Mouse (Mus musculus): Measurements from ENCODE around the gene Nhlrc4. TPM values are rescaled to one million over a fixed set of nuclear protein-coding genes. Genes with fewer than 3 reads are reported as not detected.

The Nhlrc4 gene
- polyA plus RNA-seq, 1 experiment from 2014 or later, result not detected

DNA sequence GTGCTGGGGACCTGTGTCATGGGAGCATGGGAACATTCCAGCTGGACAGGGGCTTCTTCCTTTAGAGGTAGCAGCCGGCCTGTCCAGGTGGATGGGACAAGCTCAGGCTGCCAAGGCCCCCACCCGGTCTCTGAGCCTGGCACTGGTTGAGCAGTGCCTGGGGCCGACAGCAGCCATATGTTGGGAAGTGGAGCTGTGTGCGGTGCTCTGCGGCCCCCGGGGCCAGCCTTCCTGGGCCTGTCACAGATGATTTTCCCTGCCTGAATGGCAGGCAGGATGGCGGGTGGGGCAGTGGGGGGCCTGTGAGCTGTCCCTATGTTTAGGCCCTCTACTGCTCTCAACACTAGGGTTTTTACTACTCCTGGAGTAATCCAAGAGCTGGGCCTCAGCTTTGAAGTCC, 11.4 kb upstream of the Nhlrc4 start:
- H3K27me3 ChIP-seq, result peaks cover 28% of the 10 kb centered on the region
- no peaks in the 10 kb centered on the region for H3K9me3 ChIP-seq (replicated peaks)
- no peak overlapping the region for H3K27ac ChIP-seq
- no peak overlapping the region for H3K4me2 ChIP-seq (replicated peaks)
- no peak for ATAC-seq (ENCODE audit: low FRiP score)
- H3K4me1 ChIP-seq, result peaks cover 14% of the 10 kb centered on the region
- 69% methylated on average over 7 of the region's 7 CpGs for WGBS
- no peak overlapping the region for H3K9ac ChIP-seq
- H3K36me3 ChIP-seq, result peaks cover 33% of the 10 kb centered on the region
- H3K4me3 ChIP-seq, result no peak overlapping the region

DNA sequence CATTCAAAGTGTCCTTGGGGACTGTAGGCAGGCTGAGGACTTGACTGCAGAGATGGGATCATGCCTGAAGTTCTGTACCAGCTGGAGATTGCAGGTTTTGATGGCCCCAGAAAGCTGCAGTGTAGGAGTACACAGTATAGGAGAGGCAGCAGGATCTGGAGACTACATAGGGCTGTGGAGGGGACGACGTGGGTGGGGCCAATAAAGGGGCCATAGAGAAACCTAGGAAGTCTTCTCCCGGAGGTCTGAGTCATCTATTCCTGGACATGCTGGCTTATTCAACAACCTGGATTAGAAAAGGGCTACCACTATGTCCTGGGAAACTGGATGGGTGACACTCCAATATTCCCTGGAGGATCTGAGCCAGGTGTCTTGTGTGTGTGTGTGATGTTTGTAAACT, 11.0 kb upstream of the Nhlrc4 start:
- H3K36me3 ChIP-seq, result peaks cover 30% of the 10 kb centered on the region
- peaks cover 33% of the 10 kb centered on the region for H3K27me3 ChIP-seq
- no peak for ATAC-seq (ENCODE audit: low FRiP score)
- H3K4me3 ChIP-seq, result no peak overlapping the region
- 67% methylated on average over 3 of the region's 3 CpGs for WGBS
- peaks cover 16% of the 10 kb centered on the region for H3K4me1 ChIP-seq
- H3K4me2 ChIP-seq (replicated peaks), result no peak overlapping the region
- no peak overlapping the region for H3K9ac ChIP-seq
- no peaks in the 10 kb centered on the region for H3K9me3 ChIP-seq (replicated peaks)
- H3K27ac ChIP-seq, result no peak overlapping the region

GRCm38 (mm10) chr17:25954671-25955070, 9.9 kb upstream of the Nhlrc4 start:
- Histone ChIP-seq H3K4me3 (no peak overlapping the region), H3K4me2 (replicated peaks) (no peak overlapping the region), H3K4me1 (peaks cover 16% of the 10 kb centered on the region), H3K27me3 (peaks cover 43% of the 10 kb centered on the region), H3K27ac (no peak overlapping the region), H3K9me3 (replicated peaks) (no peaks in the 10 kb centered on the region), H3K36me3 (peaks cover 19% of the 10 kb centered on the region), H3K9ac (no peak overlapping the region)
- 75% methylated on average over 1 of the region's 2 CpGs for WGBS
- no peak for ATAC-seq (ENCODE audit: low FRiP score)

- H3K4me2 ChIP-seq (replicated peaks), result no peak overlapping the region
- no peak for ATAC-seq (ENCODE audit: low FRiP score)
- H3K9me3 ChIP-seq (replicated peaks), result no peaks in the 10 kb centered on the region
- WGBS, result 88% methylated on average over 5 of the region's 5 CpGs
- no peak overlapping the region for H3K4me3 ChIP-seq
- peaks cover 48% of the 10 kb centered on the region for H3K27me3 ChIP-seq
- peaks cover 5% of the 10 kb centered on the region; the same call in 1 of the 2 replicates for H3K36me3 ChIP-seq
- H3K9ac ChIP-seq, result no peak overlapping the region
- no peak overlapping the region for H3K27ac ChIP-seq
- H3K4me1 ChIP-seq, result peaks cover 16% of the 10 kb centered on the region
These were observed 8.4 kb upstream of the Nhlrc4 start for GRCm38 (mm10) chr17:25953161-25953560.

DNA sequence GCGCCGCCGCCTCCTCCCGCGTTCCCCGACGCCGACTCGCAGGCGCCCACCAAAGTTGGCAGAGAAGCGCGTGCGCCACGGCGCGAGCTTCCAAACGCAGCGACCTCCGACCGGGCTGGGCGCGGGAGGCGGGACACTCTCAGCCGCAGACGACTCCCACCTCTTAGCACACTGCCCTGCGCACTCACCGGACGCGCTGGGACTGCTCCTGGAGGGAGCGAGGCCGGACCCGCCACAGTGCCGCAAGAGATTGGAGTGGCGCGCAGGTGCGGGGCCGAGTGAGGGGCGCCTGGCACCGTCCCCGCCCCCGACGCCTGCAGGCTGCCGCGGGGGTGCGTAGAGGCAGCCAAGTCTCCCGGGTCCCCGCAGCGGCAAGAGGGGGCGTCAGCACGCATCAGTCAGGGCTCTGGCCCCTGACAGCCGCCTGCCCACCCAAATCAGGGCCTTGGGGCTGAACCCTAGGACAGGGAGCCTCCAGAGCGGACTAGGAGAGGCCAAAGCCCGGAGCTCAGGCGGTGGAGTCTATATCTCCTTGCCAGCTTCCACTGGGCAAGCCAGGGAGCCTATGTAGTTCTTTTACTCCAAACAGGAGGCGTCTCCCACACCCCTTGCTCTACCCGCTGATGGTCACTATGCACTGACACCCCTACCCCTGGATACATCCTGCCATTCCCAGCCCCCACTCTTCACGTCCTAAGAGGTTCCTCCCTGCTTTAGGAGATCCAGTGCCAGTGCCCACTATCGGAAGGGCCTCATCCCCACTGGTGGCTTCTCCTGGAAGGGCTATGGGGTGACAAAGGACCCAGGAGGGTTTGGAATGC, 7.3 kb upstream of the Nhlrc4 start, which contains the start of gene A930017K11Rik:
Gene A930017K11Rik (minus strand): TSS at position 763 of the 821 bp plus-strand sequence.
- no peak for ATAC-seq (ENCODE audit: low FRiP score)
- Histone ChIP-seq H3K4me2 (replicated peaks) (peak within 1 kb of the TSS; percentile 57), H3K27me3 (peaks cover 49% of the 10 kb centered on the region), H3K9me3 (replicated peaks) (no peaks in the 10 kb centered on the region), H3K9ac (peak within 1 kb of the TSS; percentile 38; the same call in 1 of the 2 replicates), H3K4me1 (peaks cover 16% of the 10 kb centered on the region), H3K36me3 (no peaks in the 10 kb centered on the region), H3K4me3 (peak within 1 kb of the TSS; percentile 36), H3K27ac (no peak within 1 kb of the TSS)
- WGBS, result 1% methylated on average over 58 of the region's 58 CpGs

DNA sequence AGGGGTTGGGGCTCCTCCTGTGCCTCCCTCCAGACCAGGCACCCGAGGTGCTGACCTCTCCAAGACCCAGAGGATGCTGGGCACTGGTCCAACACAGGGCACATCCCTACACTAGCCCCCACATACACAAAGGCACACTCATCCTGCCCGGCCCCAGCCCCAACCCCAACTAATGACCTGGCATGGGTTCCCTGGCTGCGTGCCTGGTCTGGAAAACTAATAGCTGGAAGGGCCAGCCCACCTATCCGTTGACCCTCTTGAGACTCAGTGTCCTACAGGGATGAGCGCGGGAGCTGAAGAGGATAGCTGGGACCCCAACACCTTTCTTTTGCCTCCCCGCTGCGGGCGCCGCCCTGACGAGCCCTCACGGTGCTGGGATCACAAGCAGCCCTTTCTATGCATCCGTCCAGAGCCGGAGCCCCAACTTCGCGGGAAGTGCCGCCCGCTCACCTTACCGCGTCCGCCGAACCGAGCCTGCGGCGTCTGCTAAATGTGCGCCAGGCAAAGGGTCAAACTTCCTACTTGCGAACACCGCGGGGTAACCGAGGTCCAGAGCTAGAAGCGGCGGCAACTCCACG, 6.6 kb upstream of the Nhlrc4 start:
- Histone ChIP-seq H3K4me1 (peaks cover 16% of the 10 kb centered on the region), H3K9ac (peak overlapping the region; percentile 38; the same call in 1 of the 2 replicates), H3K27me3 (peaks cover 49% of the 10 kb centered on the region), H3K4me3 (peak overlapping the region; percentile 36), H3K4me2 (replicated peaks) (peak overlapping the region; percentile 57), H3K9me3 (replicated peaks) (no peaks in the 10 kb centered on the region), H3K36me3 (no peaks in the 10 kb centered on the region), H3K27ac (no peak overlapping the region)
- ATAC-seq (ENCODE audit: low FRiP score), result no peak
- under 1% methylated on average over 33 of the region's 33 CpGs for WGBS

- H3K4me2 ChIP-seq (replicated peaks), result no peak overlapping the region
- no peak for ATAC-seq (ENCODE audit: low FRiP score)
These were observed 5.9 kb upstream of the Nhlrc4 start for GRCm38 (mm10) chr17:25950706-25951105.

DNA sequence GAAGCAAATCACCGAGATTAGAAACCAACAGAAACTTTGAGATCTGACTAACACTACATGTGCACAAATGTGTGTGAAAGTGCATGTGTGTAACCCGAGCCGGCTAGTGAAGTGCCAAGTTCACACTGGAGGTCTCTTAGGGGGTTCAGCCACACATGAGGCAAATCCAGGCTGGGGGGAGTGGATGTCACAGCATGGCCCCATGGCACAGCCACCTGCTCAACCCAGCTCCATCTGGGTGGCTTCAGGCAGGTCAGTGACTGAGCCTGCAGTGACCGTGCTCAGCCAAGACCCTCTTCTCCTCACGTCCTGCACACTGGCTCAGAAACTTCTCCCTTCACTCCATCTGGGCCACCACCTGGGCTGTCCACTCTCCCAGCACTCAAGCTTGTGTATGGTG, 5.2 kb upstream of the Nhlrc4 start:
- H3K4me2 ChIP-seq (replicated peaks), result no peak overlapping the region
- H3K9me3 ChIP-seq (replicated peaks), result no peaks in the 10 kb centered on the region
- WGBS, result 73% methylated on average over 5 of the region's 5 CpGs
- no peak overlapping the region for H3K27ac ChIP-seq
- ATAC-seq (ENCODE audit: low FRiP score), result no peak
- no peaks in the 10 kb centered on the region for H3K36me3 ChIP-seq
- no peak overlapping the region for H3K9ac ChIP-seq
- no peak overlapping the region for H3K4me3 ChIP-seq
- H3K4me1 ChIP-seq, result peaks cover 12% of the 10 kb centered on the region
- H3K27me3 ChIP-seq, result peaks cover 49% of the 10 kb centered on the region

More at GRCm38 (mm10) chr17:25950706-25951105, 5.9 kb upstream of the Nhlrc4 start:
- H3K4me1 ChIP-seq, result peaks cover 12% of the 10 kb centered on the region
- H3K9ac ChIP-seq, result no peak overlapping the region
- WGBS, result no CpG with 5 or more reads among the region's 3 CpGs
- peaks cover 49% of the 10 kb centered on the region for H3K27me3 ChIP-seq
- H3K36me3 ChIP-seq, result no peaks in the 10 kb centered on the region
- H3K4me3 ChIP-seq, result no peak overlapping the region
- no peaks in the 10 kb centered on the region for H3K9me3 ChIP-seq (replicated peaks)
- no peak overlapping the region for H3K27ac ChIP-seq

DNA sequence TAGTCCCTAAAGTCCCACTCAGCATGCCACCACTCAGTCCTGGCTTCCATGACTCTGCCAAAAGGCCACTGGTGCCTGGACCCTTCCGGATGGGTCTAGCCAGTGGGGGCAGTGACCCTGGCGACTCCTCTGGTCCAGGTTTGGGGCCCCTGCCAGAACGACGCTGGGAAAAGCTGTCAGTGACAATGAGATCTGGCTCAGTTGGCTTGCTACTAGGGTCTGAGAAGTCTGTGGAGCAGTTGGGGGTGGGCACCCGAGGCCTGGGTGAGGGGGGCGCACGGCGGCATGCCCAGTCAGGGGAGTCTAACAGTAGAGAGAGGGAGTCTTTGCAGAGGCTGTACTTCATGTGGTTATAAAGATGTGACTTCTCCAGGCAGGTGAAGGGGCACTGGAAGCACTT, 3.3 kb upstream of the Nhlrc4 start:
- 77% methylated on average over 8 of the region's 8 CpGs for WGBS
- no peak overlapping the region for H3K27ac ChIP-seq
- no peak overlapping the region for H3K4me2 ChIP-seq (replicated peaks)
- no peak overlapping the region for H3K4me3 ChIP-seq
- no peaks in the 10 kb centered on the region for H3K9me3 ChIP-seq (replicated peaks)
- no peak overlapping the region for H3K9ac ChIP-seq
- H3K4me1 ChIP-seq, result peaks cover 12% of the 10 kb centered on the region
- no peaks in the 10 kb centered on the region for H3K36me3 ChIP-seq
- ATAC-seq (ENCODE audit: low FRiP score), result no peak
- peaks cover 39% of the 10 kb centered on the region for H3K27me3 ChIP-seq

DNA sequence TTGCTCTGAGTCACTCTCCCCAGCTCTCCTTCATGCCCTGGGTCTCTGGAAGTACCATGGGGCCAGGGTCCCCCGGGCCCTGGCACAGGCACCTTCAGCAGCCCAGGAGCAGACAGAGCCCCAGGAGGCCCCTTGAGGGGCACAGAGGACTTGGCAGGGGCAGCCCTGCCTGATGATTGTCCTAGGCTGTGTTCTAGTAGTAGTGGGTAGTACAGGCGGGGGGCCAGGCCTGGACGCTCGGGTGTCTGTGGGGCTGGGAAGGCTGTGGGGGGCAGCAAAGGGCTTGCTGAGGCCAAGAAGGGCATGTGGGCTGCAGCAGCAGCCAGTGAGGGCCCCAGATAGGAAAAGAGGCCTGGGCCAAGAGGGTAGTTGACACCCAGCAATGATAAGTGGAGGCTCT, 2.8 kb upstream of the Nhlrc4 start:
- no peaks in the 10 kb centered on the region for H3K9me3 ChIP-seq (replicated peaks)
- no peak for ATAC-seq (ENCODE audit: low FRiP score)
- no peak overlapping the region for H3K27ac ChIP-seq
- 72% methylated on average over 4 of the region's 4 CpGs for WGBS
- H3K27me3 ChIP-seq, result peaks cover 35% of the 10 kb centered on the region
- H3K4me1 ChIP-seq, result peaks cover 12% of the 10 kb centered on the region
- H3K4me2 ChIP-seq (replicated peaks), result no peak overlapping the region
- H3K9ac ChIP-seq, result no peak overlapping the region
- H3K4me3 ChIP-seq, result no peak overlapping the region
- no peaks in the 10 kb centered on the region for H3K36me3 ChIP-seq

- 79% methylated on average over 8 of the region's 8 CpGs for WGBS
- H3K4me3 ChIP-seq, result no peak overlapping the region
- H3K36me3 ChIP-seq, result no peaks in the 10 kb centered on the region
- no peak overlapping the region for H3K9ac ChIP-seq
- peaks cover 28% of the 10 kb centered on the region for H3K27me3 ChIP-seq
- H3K27ac ChIP-seq, result no peak overlapping the region
- H3K4me2 ChIP-seq (replicated peaks), result no peak overlapping the region
- H3K4me1 ChIP-seq, result peaks cover 8% of the 10 kb centered on the region
- no peak for ATAC-seq (ENCODE audit: low FRiP score)
- no peaks in the 10 kb centered on the region for H3K9me3 ChIP-seq (replicated peaks)
These were observed 2.1 kb upstream of the Nhlrc4 start for GRCm38 (mm10) chr17:25946891-25947290.

DNA sequence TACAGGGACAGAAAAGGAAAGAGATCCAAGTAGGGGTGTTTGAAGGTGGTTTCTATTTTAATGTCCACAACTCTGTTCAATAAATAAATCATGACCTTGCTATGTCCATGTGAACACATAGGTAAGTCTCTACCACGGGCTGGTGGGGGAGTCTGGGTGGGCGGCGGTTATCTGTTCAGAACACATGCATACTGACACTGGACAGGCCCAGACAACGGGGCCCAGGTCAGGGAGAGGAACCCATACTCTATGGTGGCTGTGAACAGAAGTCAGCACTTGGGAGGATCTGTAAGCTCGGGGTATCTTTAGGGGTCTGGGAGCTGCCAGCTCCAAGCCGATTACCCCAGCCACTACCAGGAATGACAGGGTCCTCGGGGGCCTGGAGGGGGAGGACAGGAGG, 1.6 kb upstream of the Nhlrc4 start:
- H3K27me3 ChIP-seq, result peaks cover 22% of the 10 kb centered on the region
- no peaks in the 10 kb centered on the region for H3K9me3 ChIP-seq (replicated peaks)
- no peak overlapping the region for H3K4me3 ChIP-seq
- H3K4me2 ChIP-seq (replicated peaks), result no peak overlapping the region
- no peak for ATAC-seq (ENCODE audit: low FRiP score)
- H3K9ac ChIP-seq, result no peak overlapping the region
- no peak overlapping the region for H3K27ac ChIP-seq
- H3K4me1 ChIP-seq, result peaks cover 3% of the 10 kb centered on the region
- 78% methylated on average over 7 of the region's 7 CpGs for WGBS
- no peaks in the 10 kb centered on the region for H3K36me3 ChIP-seq

All from hindbrain, embryonic 12.5 days (tissue).